Mouse (Mus musculus) stomach, embryonic 16.5 days (tissue): Measurements from ENCODE around the gene Trpv4. TPM values are rescaled to one million over a fixed set of nuclear protein-coding genes. Genes with fewer than 3 reads are reported as not detected.

ENCODE experiments used
- ATAC-seq: fragments of 200-750 bp; cut with Nextera tagmentation; 2 replicates; pipeline ENCODE4 v1.8.0; 2017; ENCODE audit warnings: moderate number of reproducible peaks, moderate TSS enrichment; ENCODE audit not compliant: insufficient read depth, low FRiP score
- H3K27ac ChIP-seq: fragments of 300-500 bp; sonication (generic); 2 replicates; pipeline ENCODE4 v1.5.1; 2014; ENCODE audit warnings: low read length
- H3K27me3 ChIP-seq: fragments of 300-500 bp; sonication (generic); 2 replicates; pipeline ENCODE4 v1.6.1; 2014; ENCODE audit warnings: low read length, control low read depth, mixed read lengths; ENCODE audit not compliant: control insufficient read depth, insufficient read depth
- H3K36me3 ChIP-seq: fragments of 300-500 bp; sonication (generic); 2 replicates; pipeline ENCODE4 v1.6.1; 2014; ENCODE audit warnings: low read length; ENCODE audit not compliant: control insufficient read depth, insufficient read depth
- H3K4me1 ChIP-seq: fragments of 300-500 bp; sonication (generic); 2 replicates; pipeline ENCODE4 v1.6.1; 2014; ENCODE audit warnings: low read length, control low read depth, mixed read lengths; ENCODE audit not compliant: control insufficient read depth, insufficient read depth
- H3K4me2 ChIP-seq: fragments of 300-500 bp; sonication (generic); 2 replicates; pipeline ENCODE4 v1.6.1; 2014; ENCODE audit warnings: low read depth, low read length, mixed read lengths
- H3K4me3 ChIP-seq: fragments of 300-500 bp; sonication (generic); replicated peaks from 2 replicates; pipeline ENCODE4 v1.5.1; 2014; ENCODE audit warnings: mild to moderate bottlenecking, low read length
- H3K9ac ChIP-seq: fragments of 300-500 bp; sonication (generic); 2 replicates; pipeline ENCODE4 v1.6.1; 2014; ENCODE audit warnings: low read length
- H3K9me3 ChIP-seq: fragments of 300-500 bp; sonication (generic); replicated peaks from 2 replicates; pipeline ENCODE4 v1.6.1; 2016; ENCODE audit warnings: low read length, control low read depth; ENCODE audit not compliant: control insufficient read depth
- WGBS: fragments of 180-500 bp; shearing (Covaris S2); extraction: QIAGEN DNeasy Blood & Tissue Kit; methylation state at CpG from one replicate; pipeline ENCODE4 v1.1.7; 2014; 5-methylcytosine and 5-hydroxymethylcytosine counted together
- polyA plus RNA-seq: library from polyadenylated mRNA; unstranded; fragments of >200 nt; fragmentation: Nextera tagmentation; extraction: Ambion mirVana; gene quantifications from 2 replicates; pipeline ENCODE4 v1.2.1, GENCODE M21; 2015

The Trpv4 gene
- polyA plus RNA-seq, 1 experiment from 2014 or later: 2.8 TPM

GRCm38 (mm10) chr5:114656305-114656704 lies 1.9 kb downstream of the Trpv4 start:
- Histone ChIP-seq H3K4me1 (peaks cover 8% of the 10 kb centered on the region), H3K9me3 (no peaks in the 10 kb centered on the region), H3K4me3 (no peak overlapping the region), H3K27ac (no peak overlapping the region), H3K9ac (no peak overlapping the region), H3K27me3 (peaks cover 16% of the 10 kb centered on the region), H3K36me3 (no peaks in the 10 kb centered on the region), H3K4me2 (no peak overlapping the region)
- ATAC-seq: no peak
- WGBS: 80% methylated on average over 7 of the region's 7 CpGs

DNA sequence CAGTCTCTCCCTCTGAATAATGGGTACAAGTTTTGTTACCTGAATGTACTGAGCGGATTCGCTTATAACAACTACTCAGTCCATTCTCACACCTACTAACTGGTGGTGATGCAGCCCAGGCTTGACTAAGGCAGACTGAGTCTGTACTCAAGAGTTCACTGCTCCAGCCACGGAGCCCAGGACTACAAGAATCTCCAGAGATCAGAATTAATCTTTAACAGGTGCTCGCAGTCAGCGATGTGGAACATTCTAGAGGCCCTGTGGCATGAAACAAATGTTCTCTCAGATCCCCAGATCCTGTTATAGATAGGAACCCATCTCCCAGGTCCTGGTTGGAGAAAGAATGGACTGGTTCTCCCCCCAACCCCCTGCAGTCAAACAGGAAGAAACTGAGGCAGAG lies 2.5 kb downstream of the Trpv4 start:
- Histone ChIP-seq H3K4me2 (no peak overlapping the region), H3K4me3 (no peak overlapping the region), H3K4me1 (peaks cover 11% of the 10 kb centered on the region), H3K9me3 (no peaks in the 10 kb centered on the region), H3K27me3 (peaks cover 16% of the 10 kb centered on the region), H3K9ac (no peak overlapping the region), H3K36me3 (no peaks in the 10 kb centered on the region), H3K27ac (no peak overlapping the region)
- no peak for ATAC-seq
- WGBS: 80% methylated on average over 5 of the region's 5 CpGs

DNA sequence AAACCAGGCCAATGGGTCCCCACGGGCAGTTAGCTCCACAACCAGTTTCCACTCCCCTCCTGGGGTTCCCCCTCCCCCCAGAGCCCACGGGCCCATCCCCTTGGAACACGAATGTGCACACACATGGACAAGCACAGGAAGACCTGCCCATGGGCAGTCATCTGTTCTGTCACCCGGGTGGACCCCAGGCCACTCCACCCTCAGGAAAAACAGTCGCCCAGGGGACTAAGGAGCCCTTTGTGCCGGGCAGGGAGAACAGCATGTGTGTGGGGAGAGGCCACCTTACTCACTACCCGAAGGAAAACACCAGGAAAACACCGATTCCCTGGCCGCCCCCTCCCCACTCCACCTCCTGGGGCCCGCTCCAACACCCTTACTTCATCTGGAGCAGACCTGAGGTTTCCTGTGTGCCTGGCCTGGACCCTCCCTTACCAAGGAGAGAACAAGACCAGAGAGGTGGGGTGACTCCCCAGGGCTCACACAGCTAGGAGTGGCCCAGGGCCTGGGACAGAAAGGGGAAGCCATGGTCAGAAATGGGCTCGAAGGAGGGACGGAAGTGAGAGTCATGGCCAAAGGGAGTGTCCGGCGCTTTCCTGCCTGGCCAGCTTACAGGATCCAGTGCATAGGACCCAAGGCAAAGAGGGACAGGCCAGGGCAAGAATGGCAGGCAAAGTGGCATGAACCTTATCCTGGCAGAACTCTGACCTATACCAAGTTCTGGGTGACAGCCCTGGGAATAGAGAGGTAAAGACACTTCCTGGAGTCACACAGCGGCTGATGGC lies 4.4 kb downstream of the Trpv4 start:
- H3K4me2 ChIP-seq: no peak overlapping the region
- H3K9ac ChIP-seq: no peak overlapping the region
- H3K36me3 ChIP-seq: no peaks in the 10 kb centered on the region
- peaks cover 17% of the 10 kb centered on the region for H3K4me1 ChIP-seq
- H3K4me3 ChIP-seq: no peak overlapping the region
- no peak for ATAC-seq
- H3K27me3 ChIP-seq: peaks cover 20% of the 10 kb centered on the region
- WGBS: 60% methylated on average over 11 of the region's 15 CpGs
- H3K27ac ChIP-seq: no peak overlapping the region
- no peaks in the 10 kb centered on the region for H3K9me3 ChIP-seq

DNA sequence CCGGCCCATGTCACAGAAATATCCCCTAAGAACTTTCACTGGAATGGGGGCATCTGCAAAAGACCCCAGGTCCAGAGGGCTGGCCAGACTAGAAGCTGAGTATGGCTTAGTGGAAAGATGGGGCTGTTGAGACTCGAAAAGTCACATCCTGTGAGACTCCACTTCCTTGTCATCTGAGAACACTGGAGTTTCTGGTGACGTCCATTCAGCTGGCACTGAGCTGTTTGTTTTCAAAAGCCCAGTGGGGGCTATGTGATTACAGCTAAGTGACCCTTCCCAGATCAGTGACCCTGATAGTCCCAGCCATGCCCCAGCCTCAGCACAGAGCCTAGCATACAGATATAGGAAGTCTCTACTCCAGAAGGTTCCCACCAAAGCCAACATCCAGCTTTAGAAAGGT lies 6.8 kb downstream of the Trpv4 start:
- Histone ChIP-seq H3K4me1 (peaks cover 19% of the 10 kb centered on the region), H3K4me3 (0 out of 2 replicates have a peak overlapping the region, but pooled peaks have one; percentile 6), H3K4me2 (peak overlapping the region; percentile 31; the same call in 1 of the 2 replicates), H3K27ac (no peak overlapping the region), H3K36me3 (no peaks in the 10 kb centered on the region), H3K9ac (peak overlapping the region; percentile 51; the same call in 1 of the 2 replicates), H3K27me3 (peaks cover 3% of the 10 kb centered on the region; the same call in 1 of the 2 replicates), H3K9me3 (no peaks in the 10 kb centered on the region)
- no peak for ATAC-seq
- WGBS: 36% methylated on average over 3 of the region's 3 CpGs

DNA sequence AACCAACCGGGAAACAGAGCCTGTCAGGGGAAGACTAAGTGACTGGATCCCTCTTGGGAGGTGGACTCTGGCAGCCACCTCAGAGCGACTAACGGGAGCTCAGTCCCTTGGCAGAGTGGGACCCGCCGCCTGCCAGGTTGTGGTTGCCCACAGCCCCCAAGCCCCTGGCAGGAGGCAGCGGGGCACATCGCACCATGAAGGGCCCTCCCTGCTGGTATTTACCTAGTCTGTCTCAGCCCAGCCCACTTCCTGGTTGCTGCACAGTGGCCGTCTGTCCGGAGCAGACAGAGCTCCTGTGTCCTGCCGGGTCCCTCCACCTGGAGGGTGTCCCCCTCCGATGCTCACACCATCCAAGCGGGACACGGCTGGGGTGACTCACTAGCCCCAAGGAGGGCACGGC lies 7.2 kb downstream of the Trpv4 start:
- Histone ChIP-seq H3K27me3 (peaks cover 3% of the 10 kb centered on the region; the same call in 1 of the 2 replicates), H3K9ac (peak overlapping the region; percentile 51; the same call in 1 of the 2 replicates), H3K4me2 (peak overlapping the region; percentile 31; the same call in 1 of the 2 replicates), H3K4me1 (peaks cover 19% of the 10 kb centered on the region), H3K4me3 (0 out of 2 replicates have a peak overlapping the region, but pooled peaks have one; percentile 6), H3K27ac (no peak overlapping the region), H3K36me3 (no peaks in the 10 kb centered on the region), H3K9me3 (no peaks in the 10 kb centered on the region)
- 34% methylated on average over 14 of the region's 14 CpGs for WGBS
- no peak for ATAC-seq

DNA sequence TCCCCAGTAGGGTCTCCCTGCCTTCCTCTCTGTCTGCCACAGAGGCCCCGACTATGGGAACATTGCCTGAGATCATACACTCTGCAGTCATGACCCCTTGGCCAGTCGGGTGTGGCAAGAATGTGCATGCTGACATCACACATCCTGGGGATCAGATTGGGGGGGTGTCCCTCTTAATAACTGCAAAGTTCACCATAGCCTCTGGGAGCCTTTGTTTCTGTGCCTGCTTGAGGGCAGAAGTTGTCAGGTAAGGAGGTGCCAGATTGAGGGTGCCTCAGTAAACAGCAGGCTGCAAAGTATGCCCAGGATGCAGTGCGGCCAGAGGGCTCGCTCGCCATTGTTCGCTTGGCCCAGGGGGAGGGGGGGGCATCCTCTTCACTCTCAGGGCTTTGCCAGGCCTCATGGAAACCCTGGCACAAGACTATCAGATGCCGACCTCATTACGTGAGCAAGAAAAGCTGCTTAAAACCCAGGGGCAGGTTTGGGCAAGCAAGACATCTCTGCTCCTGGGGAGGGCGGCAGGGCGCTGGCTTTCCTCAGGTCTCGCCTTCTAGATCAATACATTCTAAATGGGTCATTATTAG lies 9.4 kb downstream of the Trpv4 start:
- Histone ChIP-seq H3K9ac (no peak overlapping the region), H3K4me3 (no peak overlapping the region), H3K4me1 (peaks cover 19% of the 10 kb centered on the region), H3K27me3 (peaks cover 3% of the 10 kb centered on the region; the same call in 1 of the 2 replicates), H3K9me3 (no peaks in the 10 kb centered on the region), H3K27ac (peak overlapping the region; percentile 67), H3K4me2 (no peak overlapping the region), H3K36me3 (no peaks in the 10 kb centered on the region)
- ATAC-seq: peak; percentile 22; the same call in 1 of the 2 replicates
- WGBS: 58% methylated on average over 11 of the region's 11 CpGs

DNA sequence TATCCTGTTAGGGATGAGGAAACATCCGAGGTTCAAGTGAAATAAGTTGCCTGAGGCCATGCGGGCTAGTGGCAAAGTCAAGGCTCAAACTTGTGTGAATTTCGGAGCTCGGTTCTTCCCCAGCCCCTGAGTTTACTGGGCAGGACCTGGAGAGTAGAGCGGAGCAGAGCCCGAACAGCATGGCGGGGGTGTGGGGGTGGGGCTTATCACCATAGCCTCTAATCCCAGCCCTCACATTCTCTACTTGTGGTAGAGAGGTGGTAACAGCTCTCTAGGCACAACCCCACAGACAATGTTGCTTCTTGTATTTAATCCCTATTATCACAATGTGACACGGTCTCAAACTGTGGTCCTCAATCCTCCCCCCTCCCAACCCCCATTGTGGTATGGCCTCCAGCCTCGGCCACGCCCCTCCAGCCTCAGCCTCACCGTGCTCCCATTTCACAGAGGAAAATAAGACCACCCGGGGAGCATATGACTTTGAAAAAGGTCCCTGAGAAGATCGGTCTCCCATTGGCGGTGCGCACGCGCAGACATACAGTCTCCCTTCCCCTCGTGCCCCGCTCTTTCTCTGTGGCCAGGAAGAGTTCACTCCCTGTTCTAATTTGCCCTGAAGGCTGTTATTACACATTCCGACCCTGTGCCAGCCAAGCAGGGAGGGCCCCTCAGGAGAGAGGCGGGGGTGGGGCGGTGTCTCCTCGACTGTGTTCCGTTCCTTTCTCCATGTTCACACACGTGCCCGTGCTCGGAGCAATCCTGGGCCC lies 10.8 kb downstream of the Trpv4 start:
- Histone ChIP-seq H3K9me3 (no peaks in the 10 kb centered on the region), H3K4me3 (peak overlapping the region; percentile 40), H3K36me3 (no peaks in the 10 kb centered on the region), H3K4me2 (peak overlapping the region; percentile 64), H3K27me3 (peaks cover 3% of the 10 kb centered on the region; the same call in 1 of the 2 replicates), H3K4me1 (peaks cover 19% of the 10 kb centered on the region), H3K9ac (peak overlapping the region; percentile 57), H3K27ac (peak overlapping the region; percentile 69; the same call in 1 of the 2 replicates)
- 4% methylated on average over 27 of the region's 27 CpGs for WGBS
- peak; percentile 71 for ATAC-seq

- Histone ChIP-seq H3K9me3 (no peaks in the 10 kb centered on the region), H3K4me2 (no peak overlapping the region), H3K27me3 (peaks cover 3% of the 10 kb centered on the region; the same call in 1 of the 2 replicates), H3K27ac (no peak overlapping the region), H3K9ac (no peak overlapping the region), H3K4me3 (no peak overlapping the region), H3K36me3 (no peaks in the 10 kb centered on the region), H3K4me1 (peaks cover 16% of the 10 kb centered on the region)
- 85% methylated on average over 5 of the region's 5 CpGs for WGBS
- ATAC-seq: no peak
These were observed 12.3 kb downstream of the Trpv4 start for GRCm38 (mm10) chr5:114645916-114646315.
